In genomic region chr12:9574244-9574871, GRCm38 (mm10) we compare ENCODE assay signal across 9 mouse cellular contexts. TPM values are rescaled to one million over a fixed set of nuclear protein-coding genes. Genes with fewer than 3 reads are reported as not detected.
DNase-seq lines count a peak whose midpoint lies in the region; ATAC-seq and TF ChIP-seq lines count a peak whose summit lies in the region.
"Had no signal": no experiment of that assay in that cellular context is flagged by ENCODE, and none has a peak within 500 bp of the region (broad histone marks: within the 10 kb centered on the region; RNA-seq: fewer than 3 reads in every experiment).

No protein-coding gene starts in this region.

- H3K4me3 ChIP-seq in E14TG2a.4 (replicated peaks; ENCODE audit: low read length): peak overlapping the region; percentile 54
- peak overlapping the region; percentile 63 for H3K4me3 ChIP-seq in heart, embryonic 10.5 days
- peak overlapping the region; percentile 61 for H3K4me3 ChIP-seq in lung, embryonic 16.5 days (ENCODE audit: low read length)
- H3K4me3 ChIP-seq in stomach, postnatal 0 days (ENCODE audit: low read depth, low read length): peak overlapping the region; percentile 60
- H3K4me3 ChIP-seq: megakaryocyte, embryonic 14.5 days had no signal

- H3K9me3 ChIP-seq in E14TG2a.4 (ENCODE audit: low read length): no peaks in the 10 kb centered on the region
- no peaks in the 10 kb centered on the region for H3K9me3 ChIP-seq in heart, embryonic 10.5 days
- no peaks in the 10 kb centered on the region for H3K9me3 ChIP-seq in lung, embryonic 16.5 days (ENCODE audit: control insufficient read depth, low read length)
- no peaks in the 10 kb centered on the region for H3K9me3 ChIP-seq in stomach, postnatal 0 days (ENCODE audit: control insufficient read depth, low read length)

- H3K9ac ChIP-seq in lung, embryonic 16.5 days (ENCODE audit: low read length): peak overlapping the region; percentile 74
- peak overlapping the region; percentile 56 for H3K9ac ChIP-seq in stomach, postnatal 0 days (ENCODE audit: low read length)

- H3K27me3 ChIP-seq in E14TG2a.4 (ENCODE audit: insufficient read depth, low read length): peaks cover 97% of the 10 kb centered on the region
- peaks cover 83% of the 10 kb centered on the region for H3K27me3 ChIP-seq in heart, embryonic 10.5 days (ENCODE audit: insufficient read depth, poor library complexity, severe bottlenecking)
- peaks cover 42% of the 10 kb centered on the region for H3K27me3 ChIP-seq in lung, embryonic 16.5 days (ENCODE audit: control insufficient read depth, insufficient read depth, low read depth, low read length)
- H3K27me3 ChIP-seq in stomach, postnatal 0 days (ENCODE audit: control insufficient read depth, insufficient read depth, low read length): peaks cover 8% of the 10 kb centered on the region; the same call in 1 of the 2 replicates

- H3K4me2 ChIP-seq in lung, embryonic 16.5 days (ENCODE audit: low read depth, low read length): peak overlapping the region; percentile 74
- peak overlapping the region; percentile 60 for H3K4me2 ChIP-seq in stomach, postnatal 0 days (replicated peaks; ENCODE audit: low read depth)

- DNase-seq in embryo, embryonic 9.5 days (ENCODE audit: extremely low spot score): peak; percentile 75
- DNase-seq in heart, embryonic 10.5 days (ENCODE audit: low spot score): no peak
- peak; percentile 24 to 41 for DNase-seq in kidney, adult 8-10 months
- DNase-seq in stomach, postnatal 0 days (ENCODE audit: low spot score): peak; percentile 63
- DNase-seq in spleen, adult 12 weeks (ENCODE audit: low spot score): no peak
- no peak for DNase-seq in cerebellum, adult 11-12 months

- H3K27ac ChIP-seq in heart, embryonic 10.5 days: peak overlapping the region; percentile 74
- peak overlapping the region; percentile 51 for H3K27ac ChIP-seq in lung, embryonic 16.5 days (ENCODE audit: low read length)
- H3K27ac ChIP-seq in stomach, postnatal 0 days (replicated peaks): peak overlapping the region; percentile 86

- no peak for TF ChIP-seq CTCF in E14TG2a.4 (conservative IDR thresholded peaks at IDR 0.05; ENCODE audit: low read length)
- peak; percentile 36 for TF ChIP-seq CTCF in stomach, postnatal 0 days (IDR thresholded peaks at IDR 0.05; ENCODE audit: low read depth)

- WGBS in heart, embryonic 10.5 days: under 1% methylated on average over 38 of the region's 38 CpGs
- WGBS in lung, embryonic 16.5 days: under 1% methylated on average over 38 of the region's 38 CpGs
- WGBS in stomach, postnatal 0 days: under 1% methylated on average over 38 of the region's 38 CpGs

- H3K4me1 ChIP-seq in E14TG2a.4 (replicated peaks; ENCODE audit: low read depth, low read length): peaks cover 46% of the 10 kb centered on the region
- H3K4me1 ChIP-seq in heart, embryonic 10.5 days: peaks cover 25% of the 10 kb centered on the region
- peaks cover 9% of the 10 kb centered on the region for H3K4me1 ChIP-seq in lung, embryonic 16.5 days (replicated peaks; ENCODE audit: control insufficient read depth, insufficient read depth, low read length)
- no peaks in the 10 kb centered on the region for H3K4me1 ChIP-seq in stomach, postnatal 0 days (replicated peaks; ENCODE audit: control insufficient read depth, insufficient read depth)

- H3K36me3 ChIP-seq in E14TG2a.4 (ENCODE audit: insufficient read depth, low read length): no peaks in the 10 kb centered on the region
- H3K36me3 ChIP-seq in heart, embryonic 10.5 days: no peaks in the 10 kb centered on the region
- no peaks in the 10 kb centered on the region for H3K36me3 ChIP-seq in lung, embryonic 16.5 days (ENCODE audit: control insufficient read depth, insufficient read depth, low read length)
- no peaks in the 10 kb centered on the region for H3K36me3 ChIP-seq in stomach, postnatal 0 days (ENCODE audit: control insufficient read depth, insufficient read depth, low read length)

- ATAC-seq in lung, embryonic 16.5 days (ENCODE audit: low read depth): peak; percentile 66
- peak; percentile 74 for ATAC-seq in stomach, postnatal 0 days (ENCODE audit: low FRiP score, low TSS enrichment)

- TF ChIP-seq EP300 in stomach, postnatal 0 days (optimal IDR thresholded peaks at IDR 0.05): no peak

RNA-seq across cellular contexts. Expression of gene Osr1, which starts 4.4 kb away (rescaled TPM):
- 2.8 and 14.9 TPM in 2 replicates for polyA plus RNA-seq in heart, embryonic 10.5 days (2016; fragmentation: Nextera tagmentation; extraction: Ambion mirVana)
- 18.1 and 20.7 TPM in 2 replicates for polyA plus RNA-seq in lung, embryonic 16.5 days (2015; fragmentation: Nextera tagmentation; extraction: Ambion mirVana)
- 17.0 and 18.5 TPM in 2 replicates for polyA plus RNA-seq in stomach, postnatal 0 days (2015; fragmentation: Nextera tagmentation; extraction: Ambion mirVana)

Comparison
In these comparisons a context has a peak if more than half of its experiments do, and no peak if none do; other contexts are left out.
1. DNase-seq: peak in embryo, embryonic 9.5 days (single experiment), kidney, adult 8-10 months (2 of 2) and stomach, postnatal 0 days (single experiment); none in heart, embryonic 10.5 days (single experiment), spleen, adult 12 weeks (single experiment) and cerebellum, adult 11-12 months (single experiment).
2. Peak in every context shown above with its lines, with median percentiles within 50 percentile points of each other: H3K4me3 ChIP-seq and H3K27ac ChIP-seq.